Mouse (Mus musculus) right cerebral cortex, postnatal 36 days (tissue): ENCODE data around the gene Hist1h2ai.
"Not testable (repeated sequence)": the region's sequence is repeated elsewhere in the genome, so short reads cannot be mapped to it uniquely, and the experiment has no call there.

Experiments
- DNase-seq, 2 experiments: peaks; one replicate each; pipeline ENCODE4 v3.0.0; 2022; ENCODE audit warnings: low spot score in 2 of 2, mixed read lengths in 1 of 2

Hist1h2ai gene

GRCm38 (mm10) chr13:21715864-21716539 is at the start of gene Hist1h2ai, which contains the start of gene Hist1h2bl:
Hist1h2ai (plus strand) TSS chr13:21716422.
Hist1h2bl (minus strand) TSS chr13:21716143.
- DNase-seq: peak; percentile 84 to 90

DNA sequence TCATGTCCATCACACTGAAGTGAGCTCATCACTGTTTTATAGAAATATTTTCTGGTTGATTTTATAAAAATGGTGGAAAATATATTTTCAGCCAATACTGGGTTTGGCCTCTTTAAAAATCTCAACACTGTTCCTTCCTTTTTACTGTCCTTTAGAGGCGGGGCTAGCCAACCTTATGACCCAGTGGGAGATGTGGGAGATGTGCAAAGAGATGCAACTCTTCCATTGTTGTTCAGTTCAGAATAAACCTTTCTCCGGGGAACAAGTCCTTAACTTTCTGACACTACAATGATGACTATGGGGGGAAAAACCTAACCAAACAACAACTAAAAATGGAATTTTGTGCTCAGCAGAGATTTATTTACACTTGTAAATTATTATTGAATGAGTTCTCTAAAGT is 38.9 kb upstream of the Hist1h2ai start, which contains the start of gene Olfr1360:
Gene Olfr1360 (minus strand): TSS at position 101 of the 400 bp plus-strand sequence.
- DNase-seq: no peak

GRCm38 (mm10) chr13:21697811-21698210 is 18.4 kb upstream of the Hist1h2ai start, which contains the start of gene Olfr1359:
Olfr1359 (plus strand) TSS chr13:21698111.
- no peak for DNase-seq

- no peak for DNase-seq
These were observed 9.6 kb upstream of the Hist1h2ai start for GRCm38 (mm10) chr13:21706669-21707068.

- peak; percentile 80 to 84 for DNase-seq
These were observed 6.1 kb upstream of the Hist1h2ai start for GRCm38 (mm10) chr13:21710031-21710711.

DNA sequence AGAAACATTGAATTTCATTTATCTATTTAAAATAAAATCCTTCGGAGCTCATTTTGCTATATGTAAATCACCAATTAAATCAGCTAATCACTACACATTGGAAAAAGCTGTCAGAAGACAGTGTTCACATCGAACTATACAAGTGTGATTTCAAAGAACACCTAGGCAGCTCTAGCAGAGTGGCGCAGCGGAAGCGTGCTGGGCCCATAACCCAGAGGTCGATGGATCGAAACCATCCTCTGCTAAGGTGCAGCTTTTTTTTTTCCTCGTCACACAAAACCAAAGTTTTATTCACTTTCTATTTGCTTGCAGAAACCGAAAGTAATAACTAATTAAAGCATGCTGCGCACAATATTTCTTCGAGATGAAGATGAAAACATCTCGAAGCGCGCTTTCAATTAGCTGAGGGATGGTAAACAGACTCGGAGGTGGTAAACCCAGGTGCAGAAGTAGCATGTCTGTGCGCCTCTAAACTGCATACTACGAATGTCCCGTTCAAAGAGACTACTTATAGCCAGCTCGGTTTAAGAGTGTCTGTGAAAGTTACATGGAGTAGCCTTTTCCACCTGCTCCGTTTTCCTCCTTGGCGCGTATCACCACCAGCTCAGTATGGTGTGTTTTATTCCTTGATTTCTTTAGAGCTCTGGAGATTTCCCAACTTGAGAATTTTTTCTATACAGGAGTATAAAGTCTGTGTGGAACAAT is 5.2 kb upstream of the Hist1h2ai start:
- peak; percentile 69 to 76 for DNase-seq

GRCm38 (mm10) chr13:21711698-21712097 is 4.5 kb upstream of the Hist1h2ai start:
- DNase-seq: no peak

DNA sequence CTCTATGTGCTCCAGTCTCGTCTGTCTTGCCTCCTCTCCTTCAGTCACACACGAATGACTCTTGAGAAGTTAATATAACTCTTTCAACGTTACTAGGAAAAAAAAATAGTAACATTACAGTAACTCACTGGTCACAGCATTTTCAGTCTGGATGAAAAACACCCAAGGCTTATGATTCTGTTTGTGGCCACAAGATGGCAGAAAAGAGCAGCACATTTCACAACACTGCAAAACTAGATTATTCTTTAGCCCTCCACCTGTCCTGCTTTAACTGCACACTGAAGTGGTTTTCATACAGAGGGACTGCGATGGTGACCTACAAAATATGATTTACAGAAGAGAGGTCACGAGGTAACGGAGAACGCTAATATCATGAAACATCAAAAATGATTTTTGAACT is 1.5 kb upstream of the Hist1h2ai start:
- DNase-seq: peak; percentile 37 to 61

DNA sequence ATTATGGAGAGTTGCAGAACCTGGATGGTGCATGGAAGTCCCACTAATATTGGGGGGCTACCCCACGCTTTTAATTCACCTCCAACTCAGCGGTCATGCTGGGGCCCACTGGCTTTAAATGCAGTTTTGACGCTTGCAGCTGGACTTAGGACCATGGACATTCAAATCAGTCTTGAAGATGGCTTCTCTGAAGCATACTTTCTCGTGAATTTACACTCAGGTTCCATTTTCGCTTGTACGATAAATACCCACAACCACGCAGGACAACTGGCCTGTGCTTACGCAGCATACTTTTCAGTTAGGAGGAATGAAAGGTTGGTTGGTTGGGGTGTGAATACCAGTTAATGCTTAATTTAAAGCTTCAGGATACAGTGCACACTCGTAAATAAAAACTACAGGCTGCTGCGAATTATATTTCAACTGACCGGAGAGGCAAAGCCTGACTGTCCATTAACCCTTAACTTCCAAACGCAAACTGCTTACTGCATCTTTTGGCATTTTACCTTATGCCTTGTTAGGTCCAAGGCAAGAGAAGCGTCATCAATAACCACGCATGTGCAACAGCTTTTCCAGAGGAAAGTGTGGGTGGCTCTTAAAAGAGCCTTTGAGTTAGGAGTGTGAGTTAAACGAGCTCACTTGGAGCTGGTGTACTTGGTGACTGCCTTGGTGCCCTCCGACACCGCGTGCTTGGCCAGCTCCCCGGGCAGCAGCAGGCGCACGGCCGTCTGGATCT is 925 bp upstream of the Hist1h2ai start:
- peak in 1 of 2 experiments; percentile 25 for DNase-seq

DNA sequence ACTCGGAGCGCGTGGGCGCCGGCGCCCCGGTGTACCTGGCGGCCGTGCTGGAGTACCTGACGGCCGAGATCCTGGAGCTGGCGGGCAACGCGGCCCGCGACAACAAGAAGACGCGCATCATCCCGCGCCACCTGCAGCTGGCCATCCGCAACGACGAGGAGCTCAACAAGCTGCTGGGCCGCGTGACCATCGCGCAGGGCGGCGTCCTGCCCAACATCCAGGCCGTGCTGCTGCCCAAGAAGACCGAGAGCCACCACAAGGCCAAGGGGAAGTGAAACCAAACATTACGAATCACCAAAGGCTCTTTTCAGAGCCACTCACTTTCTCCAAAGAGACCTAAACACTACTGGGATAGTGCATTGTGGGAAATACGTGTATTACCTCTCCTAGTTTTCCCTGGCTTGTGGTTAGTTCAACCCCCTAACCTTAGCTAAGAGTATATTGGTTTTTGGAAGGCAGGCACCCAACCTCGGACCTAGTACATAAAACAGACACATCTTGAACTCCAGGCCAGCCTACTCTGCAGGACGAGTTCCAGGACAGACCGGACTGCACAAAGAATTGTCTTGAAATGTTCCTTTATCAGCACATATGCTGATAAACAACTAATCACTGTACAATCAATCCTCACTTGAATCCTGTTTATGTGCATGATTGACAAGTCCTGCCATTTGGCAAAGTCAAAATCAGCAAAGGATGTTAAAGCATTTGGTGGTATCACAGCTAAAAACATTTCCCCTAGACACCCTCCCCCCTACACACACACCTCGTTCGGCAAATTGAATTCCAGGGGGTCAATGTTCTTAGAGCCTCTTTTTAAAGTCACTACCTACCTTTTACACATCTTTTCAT is 544 bp downstream of the Hist1h2ai start:
- DNase-seq: not testable (repeated sequence)

DNA sequence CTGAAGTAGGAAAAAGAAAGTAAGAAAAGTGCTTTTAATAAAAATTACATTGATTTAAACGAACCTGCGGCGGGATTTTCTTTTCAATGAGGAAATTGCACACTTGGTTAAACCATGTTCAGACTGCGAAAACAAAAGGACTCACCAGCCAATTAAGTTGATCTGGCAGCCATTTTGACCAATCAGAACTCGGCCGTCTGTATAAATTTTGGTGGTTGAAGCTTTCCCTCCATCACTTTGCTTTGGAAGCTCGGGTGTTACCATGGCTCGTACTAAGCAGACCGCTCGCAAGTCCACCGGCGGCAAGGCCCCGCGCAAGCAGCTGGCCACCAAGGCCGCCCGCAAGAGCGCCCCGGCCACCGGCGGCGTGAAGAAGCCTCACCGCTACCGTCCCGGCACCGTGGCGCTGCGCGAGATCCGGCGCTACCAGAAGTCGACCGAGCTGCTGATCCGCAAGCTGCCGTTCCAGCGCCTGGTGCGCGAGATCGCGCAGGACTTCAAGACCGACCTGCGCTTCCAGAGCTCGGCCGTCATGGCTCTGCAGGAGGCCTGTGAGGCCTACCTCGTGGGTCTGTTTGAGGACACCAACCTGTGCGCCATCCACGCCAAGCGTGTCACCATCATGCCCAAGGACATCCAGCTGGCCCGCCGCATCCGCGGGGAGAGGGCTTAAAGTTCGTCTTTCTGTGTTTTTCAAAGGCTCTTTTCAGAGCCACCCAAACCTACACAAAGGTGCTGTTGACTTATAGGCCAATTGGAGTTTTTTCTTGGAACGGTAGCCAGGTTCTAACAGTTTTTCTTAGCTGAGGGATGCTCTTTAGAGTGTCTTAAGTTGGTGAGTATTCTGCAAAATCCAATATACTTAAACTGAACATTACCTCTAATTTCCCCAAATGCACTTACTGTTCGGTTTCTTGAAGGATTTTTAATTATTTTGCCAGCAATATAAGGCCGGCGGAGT is 1.5 kb downstream of the Hist1h2ai start, which contains the start of gene Hist1h3h:
Gene Hist1h3h (plus strand): TSS at position 263 of the 961 bp plus-strand sequence.
- DNase-seq: peak; percentile 84 to 89

- DNase-seq: no peak
These were observed 2.3 kb downstream of the Hist1h2ai start for GRCm38 (mm10) chr13:21718381-21719080.

- not testable (repeated sequence) for DNase-seq
These were observed 5.0 kb downstream of the Hist1h2ai start for GRCm38 (mm10) chr13:21721107-21721756.

GRCm38 (mm10) chr13:21721757-21722372 is 5.6 kb downstream of the Hist1h2ai start, which contains the start of gene Hist1h2bm:
Hist1h2bm (plus strand) TSS chr13:21722044.
- peak; percentile 49 to 56 for DNase-seq

DNA sequence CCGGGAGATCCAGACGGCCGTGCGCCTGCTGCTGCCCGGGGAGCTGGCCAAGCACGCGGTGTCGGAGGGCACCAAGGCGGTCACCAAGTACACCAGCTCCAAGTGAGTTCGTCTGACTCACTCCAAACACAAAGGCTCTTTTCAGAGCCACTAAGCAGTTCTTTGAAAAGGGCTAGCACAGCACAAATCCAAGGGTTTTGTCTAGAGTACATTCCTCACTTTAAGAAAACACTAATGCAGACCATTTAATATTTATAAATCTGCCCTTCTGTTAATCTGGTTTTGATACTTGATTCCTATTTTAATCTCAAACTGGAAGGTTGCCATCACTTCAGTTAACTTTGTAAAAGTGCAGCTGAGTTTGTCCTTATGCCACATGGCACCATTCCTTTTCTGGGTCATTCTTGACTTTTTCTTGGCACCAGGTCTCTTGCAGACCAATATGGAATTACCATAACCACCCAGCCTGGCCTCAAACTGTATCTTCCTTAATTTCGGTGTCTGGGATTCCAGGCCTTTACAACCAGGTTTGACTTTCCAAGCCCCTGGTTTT is 6.2 kb downstream of the Hist1h2ai start:
- DNase-seq: no peak

- no peak for DNase-seq
These were observed 7.0 kb downstream of the Hist1h2ai start for GRCm38 (mm10) chr13:21722993-21723836.
